Mouse (Mus musculus) forebrain, embryonic 11.5 days (tissue): ENCODE results near the gene Rin1. TPM values are rescaled to one million over a fixed set of nuclear protein-coding genes. Genes with fewer than 3 reads are reported as not detected.
A peak's percentile ranks its signal among the peaks of the same experiment; 100 is the strongest.
"Not testable (repeated sequence)": the region's sequence is repeated elsewhere in the genome, so short reads cannot be mapped to it uniquely, and the experiment has no call there.

Experiments
- ATAC-seq: fragments of 200-750 bp; cut with Nextera tagmentation; replicated peaks from 2 replicates; pipeline ENCODE4 v1.8.0; 2017; ENCODE audit warnings: moderate TSS enrichment; ENCODE audit not compliant: low FRiP score
- DNase-seq: peaks from one replicate; pipeline ENCODE4 v3.0.0-alpha.2; 2017; ENCODE audit warnings: low spot score
- H3K27ac ChIP-seq: fragments of 300-500 bp; sonication (generic); 2 replicates; pipeline ENCODE4 v1.5.1; 2014; ENCODE audit warnings: low read depth, low read length
- H3K27me3 ChIP-seq: fragments of 300-500 bp; sonication (generic); 2 replicates; pipeline ENCODE4 v1.6.1; 2014; ENCODE audit warnings: mild to moderate bottlenecking, low read length, mixed read lengths; ENCODE audit not compliant: control insufficient read depth, insufficient read depth
- H3K36me3 ChIP-seq: fragments of 300-500 bp; sonication (generic); 2 replicates; pipeline ENCODE4 v1.6.1; 2014; ENCODE audit warnings: mild to moderate bottlenecking, low read length, moderate library complexity, mixed read lengths; ENCODE audit not compliant: control insufficient read depth, insufficient read depth
- H3K4me1 ChIP-seq: fragments of 300-500 bp; sonication (generic); replicated peaks from 2 replicates; pipeline ENCODE4 v1.6.1; 2014; ENCODE audit warnings: low read length, mixed read lengths; ENCODE audit not compliant: control insufficient read depth, insufficient read depth
- H3K4me2 ChIP-seq: fragments of 300-500 bp; sonication (generic); 2 replicates; pipeline ENCODE4 v1.6.1; 2014; ENCODE audit warnings: low read depth, mild to moderate bottlenecking, low read length, moderate library complexity, mixed read lengths; ENCODE audit not compliant: severe bottlenecking
- H3K4me3 ChIP-seq: fragments of 300-500 bp; sonication (generic); 2 replicates; pipeline ENCODE4 v1.5.1; 2014; ENCODE audit warnings: low read depth, low read length
- H3K9ac ChIP-seq: fragments of 300-500 bp; sonication (generic); 2 replicates; pipeline ENCODE4 v1.6.1; 2014; ENCODE audit warnings: low read length
- H3K9me3 ChIP-seq: fragments of 300-500 bp; sonication (generic); 2 replicates; pipeline ENCODE4 v1.6.1; 2016; ENCODE audit warnings: low read length, mixed read lengths; ENCODE audit not compliant: control insufficient read depth
- WGBS: fragments of 180-500 bp; shearing (Covaris S2); extraction: QIAGEN DNeasy Blood & Tissue Kit; methylation state at CpG from one replicate; pipeline ENCODE4 v1.1.7; 2014; 5-methylcytosine and 5-hydroxymethylcytosine counted together
- polyA plus RNA-seq: library from polyadenylated mRNA; unstranded; fragments of >200 nt; fragmentation: Nextera tagmentation; extraction: Ambion mirVana; gene quantifications from 2 replicates; pipeline ENCODE4 v1.2.1, GENCODE M21; 2014

Rin1 gene
- 2.0 TPM in 2 replicates for polyA plus RNA-seq

GRCm38 (mm10) chr19:5050047-5050905 lies at the start of gene Rin1:
Gene Rin1 (plus strand): TSS chr19:5050481.
- Histone ChIP-seq H3K4me2 (no peak within 1 kb of the TSS; the same call in 1 of the 2 replicates), H3K4me3 (no peak within 1 kb of the TSS), H3K4me1 (peaks cover 11% of the 10 kb centered on the region), H3K27ac (no peak within 1 kb of the TSS), H3K27me3 (peaks cover 23% of the 10 kb centered on the region), H3K9me3 (no peaks in the 10 kb centered on the region), H3K36me3 (no peaks in the 10 kb centered on the region; the same call in 1 of the 2 replicates), H3K9ac (no peak within 1 kb of the TSS)
- ATAC-seq (0 out of 2 replicates have a peak, but pooled peaks have one; percentile 39), DNase-seq (peak; percentile 75)
- WGBS, result 16% methylated on average over 14 of the region's 14 CpGs

GRCm38 (mm10) chr19:5001666-5002406 lies 48.4 kb upstream of the Rin1 start:
- no peaks in the 10 kb centered on the region for H3K9me3 ChIP-seq
- ATAC-seq (peak; percentile 95), DNase-seq (peak; percentile 92)
- peak overlapping the region; percentile 29 for H3K4me3 ChIP-seq
- 0 out of 2 replicates have a peak, but pooled peaks cover 2% of the 10 kb centered on the region for H3K27me3 ChIP-seq
- H3K4me1 ChIP-seq, result no peaks in the 10 kb centered on the region
- no peaks in the 10 kb centered on the region for H3K36me3 ChIP-seq
- H3K27ac ChIP-seq, result peak overlapping the region; percentile 55; the same call in 1 of the 2 replicates
- WGBS, result under 1% methylated on average over 39 of the region's 39 CpGs
- peak overlapping the region; percentile 63 for H3K4me2 ChIP-seq
- H3K9ac ChIP-seq, result peak overlapping the region; percentile 49

- H3K4me1 ChIP-seq, DNase-seq, H3K27me3 ChIP-seq, H3K27ac ChIP-seq, H3K4me3 ChIP-seq, H3K9ac ChIP-seq, H3K36me3 ChIP-seq, H3K4me2 ChIP-seq, H3K9me3 ChIP-seq, ATAC-seq: not testable (repeated sequence)
- 65% methylated on average over 2 of the region's 2 CpGs for WGBS
These were observed 46.6 kb upstream of the Rin1 start for GRCm38 (mm10) chr19:5003644-5004043.

GRCm38 (mm10) chr19:5004925-5005324 lies 45.4 kb upstream of the Rin1 start:
- H3K4me3 ChIP-seq, result no peak overlapping the region
- 67% methylated on average over 4 of the region's 4 CpGs for WGBS

GRCm38 (mm10) chr19:5013138-5013537 lies 37.1 kb upstream of the Rin1 start:
- no peaks in the 10 kb centered on the region for H3K36me3 ChIP-seq
- H3K4me1 ChIP-seq, result no peaks in the 10 kb centered on the region
- no peak overlapping the region for H3K27ac ChIP-seq
- no peaks in the 10 kb centered on the region for H3K27me3 ChIP-seq
- no peak overlapping the region for H3K4me3 ChIP-seq
- no peak overlapping the region for H3K4me2 ChIP-seq
- no peak for DNase-seq
- no peak for ATAC-seq
- 78% methylated on average over 8 of the region's 8 CpGs for WGBS
- H3K9ac ChIP-seq, result no peak overlapping the region
- no peaks in the 10 kb centered on the region for H3K9me3 ChIP-seq

More at GRCm38 (mm10) chr19:5004925-5005324, 45.4 kb upstream of the Rin1 start:
- Histone ChIP-seq H3K4me2 (no peak overlapping the region), H3K9me3 (no peaks in the 10 kb centered on the region), H3K36me3 (no peaks in the 10 kb centered on the region), H3K4me1 (no peaks in the 10 kb centered on the region), H3K27me3 (no peaks in the 10 kb centered on the region), H3K9ac (no peak overlapping the region), H3K27ac (no peak overlapping the region)
- DNase-seq (no peak), ATAC-seq (no peak)

DNA sequence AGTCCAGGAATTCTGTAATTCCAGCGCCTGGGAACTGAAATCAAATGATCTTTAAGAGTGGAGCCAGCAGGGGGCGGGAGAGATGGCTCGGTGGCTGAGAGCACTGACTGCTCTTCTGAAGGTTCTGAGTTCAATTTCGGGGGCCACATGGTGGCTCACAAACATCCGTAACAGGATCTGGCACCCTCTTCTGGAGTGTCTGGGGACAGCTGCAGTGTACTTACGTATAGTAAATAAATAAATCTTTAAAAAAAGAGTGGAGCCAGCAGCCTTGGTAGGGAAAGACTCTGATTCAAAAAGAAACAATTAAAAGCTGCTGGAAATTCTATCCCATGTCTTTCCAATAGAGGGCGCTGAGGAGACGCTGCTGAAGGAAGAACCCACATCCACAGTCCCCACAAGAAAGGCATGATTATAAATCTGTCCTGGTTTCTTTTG lies 35.3 kb upstream of the Rin1 start:
- DNase-seq (peak; percentile 64), ATAC-seq (no peak)
- Histone ChIP-seq H3K36me3 (no peaks in the 10 kb centered on the region), H3K4me2 (no peak overlapping the region), H3K27ac (no peak overlapping the region), H3K9ac (no peak overlapping the region), H3K4me3 (no peak overlapping the region), H3K27me3 (no peaks in the 10 kb centered on the region), H3K9me3 (no peaks in the 10 kb centered on the region), H3K4me1 (no peaks in the 10 kb centered on the region)
- 19% methylated on average over 8 of the region's 8 CpGs for WGBS

GRCm38 (mm10) chr19:5016221-5016742 lies 34.0 kb upstream of the Rin1 start:
- no peaks in the 10 kb centered on the region for H3K27me3 ChIP-seq
- WGBS, result 46% methylated on average over 10 of the region's 10 CpGs
- no peak overlapping the region for H3K27ac ChIP-seq
- ATAC-seq (no peak), DNase-seq (no peak)
- H3K4me2 ChIP-seq, result no peak overlapping the region
- no peak overlapping the region for H3K9ac ChIP-seq
- H3K4me1 ChIP-seq, result no peaks in the 10 kb centered on the region
- no peaks in the 10 kb centered on the region for H3K36me3 ChIP-seq
- H3K4me3 ChIP-seq, result no peak overlapping the region
- H3K9me3 ChIP-seq, result no peaks in the 10 kb centered on the region

- H3K4me1 ChIP-seq, result no peaks in the 10 kb centered on the region
- H3K4me2 ChIP-seq, result no peak overlapping the region
- no peaks in the 10 kb centered on the region for H3K27me3 ChIP-seq
- H3K9ac ChIP-seq, result no peak overlapping the region
- H3K4me3 ChIP-seq, result no peak overlapping the region
- H3K27ac ChIP-seq, result no peak overlapping the region
- no peaks in the 10 kb centered on the region for H3K36me3 ChIP-seq
- DNase-seq, result peak; percentile 86
- 24% methylated on average over 12 of the region's 12 CpGs for WGBS
- no peak for ATAC-seq
- no peaks in the 10 kb centered on the region for H3K9me3 ChIP-seq
These were observed 33.5 kb upstream of the Rin1 start for GRCm38 (mm10) chr19:5016782-5017181.
